Comparison of ENCODE assay signal across 8 mouse cellular contexts in genomic region chr4:57782549-57783390, GRCm38 (mm10).
DNase-seq lines count a peak whose midpoint lies in the region; ATAC-seq lines count a peak whose summit lies in the region.

No protein-coding gene starts in this region.

- 2% methylated on average over 33 of the region's 33 CpGs for WGBS in embryonic facial prominence, embryonic 10.5 days
- 1% methylated on average over 33 of the region's 33 CpGs for WGBS in hindbrain, embryonic 12.5 days
- WGBS in liver, embryonic 16.5 days (ENCODE audit: insufficient replicate concordance), result 3% methylated on average over 33 of the region's 33 CpGs

- peak overlapping the region; percentile 72 for H3K4me2 ChIP-seq in hindbrain, embryonic 12.5 days (replicated peaks)
- H3K4me2 ChIP-seq in liver, embryonic 16.5 days (ENCODE audit: low read depth, low read length), result peak overlapping the region; percentile 68

- peak; percentile 19 to 49 for DNase-seq in spleen, adult 18-20 months
- no peak for DNase-seq in spleen, adult 12 weeks (ENCODE audit: low spot score)
- peak; percentile 52 for DNase-seq in embryonic facial prominence, embryonic 10.5 days (ENCODE audit: low spot score)
- peak; percentile 43 for DNase-seq in retina, embryonic 14.5 days (ENCODE audit: low spot score)
- DNase-seq in yolk sac, embryonic 10.5 days (ENCODE audit: low spot score), result no peak
- DNase-seq in layer of hippocampus, postnatal 25 days (ENCODE audit: extremely low spot score in 1 of 2, low spot score in 1 of 2), result no peak

- H3K27me3 ChIP-seq in embryonic facial prominence, embryonic 10.5 days (replicated peaks; ENCODE audit: low read depth, poor library complexity, severe bottlenecking), result peaks cover 29% of the 10 kb centered on the region
- H3K27me3 ChIP-seq in hindbrain, embryonic 12.5 days, result no peaks in the 10 kb centered on the region
- peaks cover 35% of the 10 kb centered on the region for H3K27me3 ChIP-seq in liver, embryonic 16.5 days (ENCODE audit: control insufficient read depth, insufficient read depth, low read depth, low read length)

- peak overlapping the region; percentile 57 for H3K9ac ChIP-seq in hindbrain, embryonic 12.5 days
- H3K9ac ChIP-seq in liver, embryonic 16.5 days (ENCODE audit: low read depth, low read length), result peak overlapping the region; percentile 5; the same call in 1 of the 2 replicates

- peak; percentile 84 for ATAC-seq in hindbrain, embryonic 12.5 days (ENCODE audit: low FRiP score)
- no peak for ATAC-seq in liver, embryonic 16.5 days (ENCODE audit: low read depth)

- H3K36me3 ChIP-seq in embryonic facial prominence, embryonic 10.5 days (replicated peaks), result no peaks in the 10 kb centered on the region
- no peaks in the 10 kb centered on the region for H3K36me3 ChIP-seq in hindbrain, embryonic 12.5 days
- no peaks in the 10 kb centered on the region for H3K36me3 ChIP-seq in liver, embryonic 16.5 days (ENCODE audit: control insufficient read depth, insufficient read depth)

- peak overlapping the region; percentile 65 for H3K27ac ChIP-seq in embryonic facial prominence, embryonic 10.5 days (replicated peaks)
- peak overlapping the region; percentile 64 for H3K27ac ChIP-seq in hindbrain, embryonic 12.5 days
- H3K27ac ChIP-seq in liver, embryonic 16.5 days (ENCODE audit: low read length), result no peak overlapping the region

- H3K4me1 ChIP-seq in embryonic facial prominence, embryonic 10.5 days, result peaks cover 36% of the 10 kb centered on the region
- H3K4me1 ChIP-seq in hindbrain, embryonic 12.5 days, result peaks cover 33% of the 10 kb centered on the region
- peaks cover 7% of the 10 kb centered on the region for H3K4me1 ChIP-seq in liver, embryonic 16.5 days (ENCODE audit: control insufficient read depth, low read depth, low read length)

- H3K9me3 ChIP-seq in embryonic facial prominence, embryonic 10.5 days, result no peaks in the 10 kb centered on the region
- H3K9me3 ChIP-seq in hindbrain, embryonic 12.5 days (replicated peaks), result no peaks in the 10 kb centered on the region
- no peaks in the 10 kb centered on the region for H3K9me3 ChIP-seq in liver, embryonic 16.5 days (replicated peaks; ENCODE audit: control insufficient read depth, low read length)

- peak overlapping the region; percentile 62 for H3K4me3 ChIP-seq in embryonic facial prominence, embryonic 10.5 days
- H3K4me3 ChIP-seq in hindbrain, embryonic 12.5 days, result peak overlapping the region; percentile 44
- H3K4me3 ChIP-seq in liver, embryonic 16.5 days (ENCODE audit: low read depth, low read length), result peak overlapping the region; percentile 50

Comparison
In these comparisons a context has a peak if more than half of its experiments do, and no peak if none do; other contexts are left out.
1. DNase-seq: peak in spleen, adult 18-20 months (2 of 2), embryonic facial prominence, embryonic 10.5 days (single experiment) and retina, embryonic 14.5 days (single experiment); none in spleen, adult 12 weeks (single experiment), yolk sac, embryonic 10.5 days (single experiment) and layer of hippocampus, postnatal 25 days (0 of 2).
2. Peak in every context shown above with its lines, with median percentiles within 50 percentile points of each other: H3K4me3 ChIP-seq.